Mouse (Mus musculus): ENCODE results near the gene Aacs. TPM values are rescaled to one million over a fixed set of nuclear protein-coding genes. Genes with fewer than 3 reads are reported as not detected.

Gene Aacs
- total and polyA plus RNA-seq, 3 experiments, result 21.3 to 48.8 (median 39.8) TPM

GRCm38 (mm10) chr5:125465701-125466106 is 9.9 kb upstream of the Aacs start:
- in situ Hi-C loops (cut with MboI; ENCODE audit: low pct_ligation_motif_present, low pct_unique_long_range_greater_than_20kb, low sequenced_read_pairs) (no loop called here), dilution Hi-C loops (cut with MboI; ENCODE audit: extremely low pct_ligation_motif_present, extremely low pct_unique_long_range_greater_than_20kb, low sequenced_read_pairs) (no loop called here)
- TF ChIP-seq ZC3H11A (IDR thresholded peaks at IDR 0.05; ENCODE audit: low read depth, low read length) (no peak), HCFC1 (IDR thresholded peaks at IDR 0.05; ENCODE audit: low read depth, low read length) (peak; percentile 76), MXI1 (IDR thresholded peaks at IDR 0.05; ENCODE audit: low read depth, low read length) (peak; percentile 94), ZMIZ1 (IDR thresholded peaks at IDR 0.05; ENCODE audit: low read depth, low read length) (peak; percentile 81; the same call in 1 of the 2 replicates), IRF4 (IDR thresholded peaks at IDR 0.05; ENCODE audit: low read depth, low read length) (peak; percentile 65), USF1 (IDR thresholded peaks at IDR 0.05; ENCODE audit: low read depth, low read length) (peak; percentile 62), NELFE (IDR thresholded peaks at IDR 0.05; ENCODE audit: low read depth, low read length) (peak; percentile 86), MAX (IDR thresholded peaks at IDR 0.05; ENCODE audit: low read length) (peak; percentile 89), MEF2A (IDR thresholded peaks at IDR 0.05; ENCODE audit: borderline replicate concordance, low read depth, low read length) (peak; percentile 70; the same call in 1 of the 2 replicates), ELF1 (IDR thresholded peaks at IDR 0.05; ENCODE audit: low read depth, low read length) (peak; percentile 82), GABPA (IDR thresholded peaks at IDR 0.05; ENCODE audit: insufficient replicate concordance, low read depth, low read length) (no peak), NRF1 (IDR thresholded peaks at IDR 0.05; ENCODE audit: low read depth, low read length) (peak; percentile 75), MYC (IDR thresholded peaks at IDR 0.05; ENCODE audit: low read depth, low read length) (peak; percentile 72; the same call in 1 of the 2 replicates), ETS1 (conservative IDR thresholded peaks at IDR 0.05; ENCODE audit: low read depth, low read length) (no peak; the same call in 1 of the 2 replicates), EP300 (IDR thresholded peaks at IDR 0.05; ENCODE audit: low read length) (no peak), KAT2A (IDR thresholded peaks at IDR 0.05; ENCODE audit: insufficient replicate concordance, low read length) (peak; percentile 97), CTCF (conservative IDR thresholded peaks at IDR 0.05 in 1 of 2, IDR thresholded peaks at IDR 0.05 in 1 of 2; ENCODE audit: low read depth in 2 of 2, low read length in 2 of 2) (no peak), JUND (conservative IDR thresholded peaks at IDR 0.05; ENCODE audit: low read depth, low read length) (no peak), UBTF (IDR thresholded peaks at IDR 0.05; ENCODE audit: low read depth, low read length) (no peak), E2F4 (IDR thresholded peaks at IDR 0.05; ENCODE audit: insufficient replicate concordance, low read depth, low read length) (peak; percentile 70; the same call in 1 of the 2 replicates), CHD2 (IDR thresholded peaks at IDR 0.05; ENCODE audit: low read length) (peak; percentile 95), PAX5 (IDR thresholded peaks at IDR 0.05; ENCODE audit: low read length) (no peak), SMC3 (IDR thresholded peaks at IDR 0.05; ENCODE audit: low read depth, low read length) (no peak), ZNF384 (IDR thresholded peaks at IDR 0.05; ENCODE audit: low read depth, low read length) (no peak), POLR2AphosphoS2 (IDR thresholded peaks at IDR 0.05; ENCODE audit: low read depth, low read length) (peak; percentile 69; the same call in 1 of the 2 replicates), CHD1 (IDR thresholded peaks at IDR 0.05; ENCODE audit: low read depth, low read length) (no peak), MAZ (IDR thresholded peaks at IDR 0.05; ENCODE audit: low read depth, low read length) (0 out of 2 replicates have a peak, but pooled peaks have one; percentile 54), RAD21 (IDR thresholded peaks at IDR 0.05; ENCODE audit: low read depth, low read length) (no peak), RCOR1 (conservative IDR thresholded peaks at IDR 0.05; ENCODE audit: low read depth, low read length) (no peak), USF2 (conservative IDR thresholded peaks at IDR 0.05; ENCODE audit: low read depth, low read length) (peak; percentile 37; the same call in 1 of the 2 replicates), MAFK (IDR thresholded peaks at IDR 0.05; ENCODE audit: insufficient replicate concordance, low read length) (no peak), ZKSCAN1 (IDR thresholded peaks at IDR 0.05; ENCODE audit: borderline replicate concordance, low read depth, low read length) (no peak), TBP (conservative IDR thresholded peaks at IDR 0.05; ENCODE audit: low read depth, low read length) (peak; percentile 92), POLR2A (IDR thresholded peaks at IDR 0.05; ENCODE audit: low read depth, low read length) (peak; percentile 88), TCF12 (IDR thresholded peaks at IDR 0.05; ENCODE audit: low read depth, low read length) (peak; percentile 98), JUN (IDR thresholded peaks at IDR 0.05; ENCODE audit: insufficient read depth, low read depth, low read length) (no peak), BHLHE40 (IDR thresholded peaks at IDR 0.05; ENCODE audit: low read depth, low read length) (peak; percentile 96), SIN3A (IDR thresholded peaks at IDR 0.05; ENCODE audit: low read length) (peak; percentile 87)
- Histone ChIP-seq H3K4me3 (replicated peaks in 1 of 3; ENCODE audit: low read depth in 2 of 3, low read length in 2 of 3, poor library complexity in 1 of 3) (peak overlapping the region in 2 of 3 experiments; percentile 44 to 53), H3K4me1 (ENCODE audit: control insufficient read depth in 1 of 2, insufficient read depth in 2 of 2) (peaks cover 5 to 21% of the 10 kb centered on the region in 2 experiments), H3K27ac (ENCODE audit: insufficient read depth, low read depth) (no peak overlapping the region), H3K4me2 (ENCODE audit: insufficient read depth, low read depth, poor library complexity, severe bottlenecking) (peak overlapping the region; percentile 55), H3K79me2 (replicated peaks; ENCODE audit: control insufficient read depth, extremely low read depth, insufficient read depth, poor library complexity, severe bottlenecking) (no peaks in the 10 kb centered on the region), H3K9ac (ENCODE audit: insufficient read depth, low read depth) (no peak overlapping the region; the same call in 1 of the 2 replicates), H3K9me3 (replicated peaks; ENCODE audit: low read length) (no peaks in the 10 kb centered on the region), H3K36me3 (replicated peaks in 1 of 2; ENCODE audit: control insufficient read depth in 1 of 2, insufficient read depth in 1 of 2, low read length in 1 of 2) (peaks cover 0 to 6% of the 10 kb centered on the region in 2 experiments), H3K27me3 (replicated peaks) (no peaks in the 10 kb centered on the region)
- DNase-seq (ENCODE audit: extremely low read depth), result peak; percentile 99
